Mouse (Mus musculus) gastrocnemius, postnatal 14 days (tissue): ENCODE data around the gene Gse1. TPM values are rescaled to one million over a fixed set of nuclear protein-coding genes. Genes with fewer than 3 reads are reported as not detected.

Experiments
- DNase-seq: peaks from one replicate; pipeline ENCODE4 v3.0.0; 2021; ENCODE audit warnings: mixed read lengths
- intact Hi-C: fragments of 180-260 bp; cut with DNase I; formaldehyde crosslinking; loops from one replicate; pipeline ENCODE4 v1.15.1; 2025; ENCODE audit warnings: low total_unique reads
- microRNA-seq, 2 experiments: library from miRNA; unstranded; fragments of <30 nt; microRNA quantifications; one replicate each; pipeline ENCODE4 v1.2.0; 2021
- total RNA-seq, 2 experiments: library from RNA; stranded (reverse); gene quantifications; 2 replicates each; pipeline ENCODE4 v1.2.3; 2021

Gse1 gene
- total RNA-seq, 2 experiments from 2014 or later, result 22.7 to 28.7 TPM

DNA sequence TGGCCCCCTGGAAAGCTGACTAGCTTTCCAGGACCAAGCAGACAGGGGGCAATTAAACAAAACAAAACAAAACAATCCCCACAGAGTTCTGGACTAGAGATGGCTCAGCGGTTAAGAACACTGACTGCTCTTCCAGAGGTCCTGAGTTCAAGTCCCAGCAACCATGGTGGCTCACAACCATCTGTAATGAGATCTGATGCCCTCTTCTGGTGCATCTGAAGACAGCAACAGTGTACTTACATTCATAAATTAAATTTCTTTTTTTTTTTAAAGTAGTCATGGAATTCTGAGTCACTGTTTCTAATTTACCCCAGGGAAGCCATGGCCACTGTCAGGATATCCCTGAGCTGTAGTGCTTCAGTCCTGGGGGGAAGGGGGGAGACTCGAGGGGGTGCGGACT is 386.2 kb downstream of the Gse1 start:
- DNase-seq, result no peak
- intact Hi-C loops, result no loop called here

DNA sequence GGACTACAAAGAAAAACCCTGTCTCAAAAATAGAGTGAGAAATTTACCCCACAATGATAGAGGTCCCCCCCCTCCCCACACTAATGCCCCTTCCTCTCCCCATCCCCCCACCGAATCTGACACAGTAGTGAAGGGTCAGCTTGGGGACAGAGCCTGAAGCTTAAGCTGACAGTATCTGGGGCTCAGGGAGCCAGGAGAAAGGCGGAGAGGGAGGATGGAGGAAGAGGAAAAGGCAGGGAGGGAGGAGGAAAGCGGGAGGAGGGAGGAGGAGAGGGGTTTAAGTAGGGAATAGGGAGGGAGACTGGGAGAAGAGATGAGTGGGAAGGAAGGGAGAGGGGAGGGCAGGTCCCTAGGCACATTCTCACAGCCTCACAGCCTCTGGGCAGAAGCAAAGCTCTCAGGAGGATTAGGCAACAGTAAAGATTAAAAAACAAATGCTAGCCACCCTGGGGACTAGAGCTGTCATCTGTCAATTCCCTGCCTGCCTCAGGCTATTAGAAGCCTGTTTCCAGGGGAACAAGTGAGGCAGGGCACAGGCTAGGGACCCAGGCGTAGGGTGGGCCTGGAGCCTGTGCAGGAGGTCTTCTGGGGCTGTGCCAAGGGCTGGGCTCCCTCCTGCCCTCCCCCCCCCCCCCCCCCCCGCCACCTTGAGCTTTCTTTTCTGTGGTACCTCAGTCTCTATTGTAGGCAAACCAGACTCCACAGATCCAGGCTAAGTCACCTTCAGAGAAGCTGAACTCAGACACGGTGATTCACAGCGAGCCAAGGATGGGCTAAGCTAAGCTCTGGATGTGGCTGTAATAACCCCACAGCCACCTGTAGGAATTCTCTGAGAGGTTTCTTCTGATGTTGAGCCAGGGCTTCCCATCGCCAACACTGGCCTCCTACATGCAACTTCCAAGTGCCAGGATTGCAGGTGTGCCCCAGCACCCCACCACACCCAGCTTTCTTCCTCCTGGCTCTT is 388.7 kb downstream of the Gse1 start:
- DNase-seq, result no peak
- intact Hi-C loops, result no loop called here

DNA sequence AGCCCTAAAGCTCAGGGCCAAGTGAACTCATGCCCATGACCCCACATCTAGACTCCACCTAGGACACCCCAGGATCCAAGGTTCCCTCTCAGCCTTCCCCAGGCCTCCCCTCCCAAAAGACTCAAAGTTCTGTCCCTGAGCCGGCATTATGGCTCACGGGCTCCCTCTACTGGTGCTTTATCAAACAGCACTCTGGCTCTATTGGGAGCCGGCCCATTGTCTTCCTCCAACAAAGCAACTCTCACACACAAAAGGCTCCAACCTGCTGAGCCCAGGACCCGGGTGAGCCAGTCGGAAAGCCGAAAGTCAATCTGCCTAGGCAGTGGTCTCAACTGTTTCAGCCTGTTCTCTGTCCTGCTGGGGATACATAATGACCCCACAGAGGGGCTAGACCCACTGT is 389.9 kb downstream of the Gse1 start:
- intact Hi-C loops, result no loop called here
- peak; percentile 63 for DNase-seq

DNA sequence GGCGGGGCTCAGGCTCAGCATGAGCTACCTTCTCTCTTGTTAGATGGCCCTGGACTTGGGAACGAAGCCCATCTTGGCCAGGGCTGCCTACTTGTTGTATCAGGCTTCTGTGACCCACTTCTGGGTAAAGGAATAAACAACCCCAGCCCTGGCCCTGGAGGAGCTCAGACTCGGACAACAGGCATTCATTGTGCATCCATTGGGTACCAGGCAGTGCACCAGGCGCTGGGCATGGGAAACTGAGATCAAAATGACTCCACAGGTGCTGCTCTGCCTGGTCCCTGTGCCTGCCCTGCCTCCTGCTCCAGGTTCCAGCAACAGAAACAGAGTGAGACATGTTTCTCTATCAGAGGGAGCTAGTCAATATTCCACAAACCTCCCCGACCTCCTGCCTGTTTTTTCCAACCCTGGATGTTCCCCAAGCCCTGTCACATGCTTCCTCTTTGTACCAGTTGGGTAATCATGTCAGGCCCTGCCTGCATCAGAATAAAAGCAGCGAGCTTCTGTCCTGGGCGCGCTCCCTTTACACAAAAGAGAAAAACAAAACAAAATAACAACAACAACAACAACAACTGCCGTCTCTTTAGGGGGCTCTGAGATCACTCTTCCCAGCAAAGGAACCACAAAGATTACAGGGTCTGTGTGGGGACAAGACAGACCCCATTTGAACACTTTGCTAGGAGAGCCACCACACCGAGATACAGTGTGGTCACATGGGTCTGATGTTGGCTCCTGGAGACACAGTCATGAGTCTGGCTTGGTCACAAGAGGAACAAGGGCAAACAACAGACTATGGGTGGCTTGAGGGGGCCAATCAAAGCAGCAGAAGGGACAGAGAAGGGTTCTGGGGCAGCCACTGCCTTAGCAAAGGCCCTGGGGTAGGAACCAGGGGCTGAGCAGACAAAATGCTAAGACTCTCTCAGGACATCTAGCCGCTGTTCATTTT is 391.3 kb downstream of the Gse1 start:
- intact Hi-C loops, result no loop called here

DNA sequence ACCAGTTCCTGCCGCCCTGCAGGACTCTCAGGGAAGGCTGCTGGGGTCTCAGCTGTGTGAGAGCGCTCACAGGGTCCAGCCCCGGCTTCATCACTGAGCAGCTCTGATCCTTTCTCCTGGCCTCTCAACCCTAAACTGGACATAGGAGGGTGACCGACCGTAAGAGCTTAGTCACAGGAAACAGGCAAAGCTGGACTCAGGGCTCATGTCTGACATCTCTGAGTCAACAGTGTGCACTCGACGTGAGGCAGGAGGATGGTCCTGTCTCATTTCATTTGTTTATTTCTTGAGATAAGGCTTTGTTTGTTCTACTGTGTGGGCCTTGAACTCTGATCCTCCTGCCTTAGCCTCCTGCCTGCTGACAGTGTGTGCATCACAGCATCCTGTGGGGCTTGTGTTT is 392.2 kb downstream of the Gse1 start:
- DNase-seq, result no peak
- intact Hi-C loops, result no loop called here

More for the DNA sequence above, 391.3 kb downstream of the Gse1 start:
- no peak for DNase-seq

DNA sequence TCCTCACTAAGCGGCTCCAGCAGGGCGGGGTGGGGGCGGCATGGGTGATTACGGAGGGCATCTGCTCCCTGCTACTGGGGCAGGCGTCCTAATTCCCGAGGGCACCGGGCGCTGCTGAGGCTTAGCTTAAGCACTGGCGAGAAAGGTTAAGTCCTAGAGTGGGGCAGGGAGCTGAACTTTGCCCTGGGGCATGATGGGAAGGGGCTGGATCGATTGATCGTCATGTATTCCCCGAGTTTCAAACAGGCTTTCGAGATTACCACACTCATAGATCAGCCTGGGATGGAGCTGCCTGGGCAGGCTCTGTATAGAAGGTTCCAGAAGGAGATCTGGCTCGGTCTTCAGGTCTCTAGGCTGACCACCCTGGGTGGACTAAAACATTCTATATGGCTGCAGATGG is 393.9 kb downstream of the Gse1 start:
- intact Hi-C loops, result no loop called here
- DNase-seq, result no peak

DNA sequence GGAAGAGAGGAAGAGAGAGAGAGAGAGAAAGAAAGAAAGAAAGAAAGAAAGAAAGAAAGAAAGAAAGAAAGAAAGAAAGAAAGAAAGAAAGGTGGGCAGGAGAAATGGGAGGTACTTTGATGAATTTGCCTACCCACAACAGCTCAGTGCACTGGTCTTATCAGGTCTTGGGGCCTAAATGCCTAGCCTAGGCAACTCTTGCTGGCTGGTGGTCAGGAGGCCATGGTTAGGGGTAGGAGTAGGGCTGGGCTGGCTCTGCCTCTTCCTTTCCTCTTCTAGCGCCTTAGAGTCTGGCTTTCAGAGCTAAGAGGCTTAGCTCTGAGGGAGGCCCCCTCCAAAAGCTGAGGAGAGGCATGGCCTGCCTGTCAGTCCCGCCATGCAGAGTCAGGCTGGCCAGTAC is 395.4 kb downstream of the Gse1 start:
- intact Hi-C loops, result no loop called here
- DNase-seq, result no peak

DNA sequence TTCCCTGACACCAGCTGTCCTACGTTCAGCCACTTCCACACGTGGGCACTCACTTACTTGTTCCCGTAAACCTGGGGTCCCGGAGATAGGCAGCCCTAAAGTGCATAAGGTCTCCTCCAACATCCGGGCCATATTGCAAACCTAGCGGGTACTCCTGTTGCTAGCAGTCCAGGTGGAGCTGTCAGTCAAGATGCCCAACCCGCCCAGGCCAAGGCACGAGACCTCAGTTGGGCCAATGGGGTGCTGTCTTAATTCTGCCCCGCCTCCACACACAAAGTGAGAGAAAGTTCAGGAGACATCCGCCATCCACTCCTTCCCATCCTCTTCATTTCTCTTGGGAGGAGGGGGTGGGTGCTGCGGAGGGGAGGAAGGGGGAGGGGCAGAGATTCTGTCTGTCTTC is 398.2 kb downstream of the Gse1 start:
- DNase-seq, result no peak

DNA sequence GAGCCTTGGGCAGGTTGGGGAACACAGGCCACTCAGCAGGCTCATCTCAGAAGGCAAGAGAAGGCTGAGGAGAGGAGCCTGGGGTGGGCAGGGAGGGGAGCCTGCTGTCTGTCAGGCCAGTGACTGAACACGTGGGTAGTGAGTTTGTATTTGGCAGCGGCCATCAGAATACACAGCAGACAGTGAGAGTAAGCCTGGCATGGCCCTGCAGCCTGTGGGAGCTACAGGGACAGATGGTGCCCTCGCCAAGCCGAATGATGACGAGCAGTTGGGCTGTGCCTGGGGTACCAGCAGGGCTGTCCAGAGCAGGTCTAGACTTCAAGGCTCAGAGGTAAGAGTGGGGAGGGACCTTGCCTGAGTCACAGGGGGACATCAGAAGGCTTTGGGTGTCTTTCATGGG is 399.0 kb downstream of the Gse1 start:
- DNase-seq, result no peak
- intact Hi-C loops, result no loop called here

More for the DNA sequence above, 398.2 kb downstream of the Gse1 start:
- intact Hi-C loops, result no loop called here

DNA sequence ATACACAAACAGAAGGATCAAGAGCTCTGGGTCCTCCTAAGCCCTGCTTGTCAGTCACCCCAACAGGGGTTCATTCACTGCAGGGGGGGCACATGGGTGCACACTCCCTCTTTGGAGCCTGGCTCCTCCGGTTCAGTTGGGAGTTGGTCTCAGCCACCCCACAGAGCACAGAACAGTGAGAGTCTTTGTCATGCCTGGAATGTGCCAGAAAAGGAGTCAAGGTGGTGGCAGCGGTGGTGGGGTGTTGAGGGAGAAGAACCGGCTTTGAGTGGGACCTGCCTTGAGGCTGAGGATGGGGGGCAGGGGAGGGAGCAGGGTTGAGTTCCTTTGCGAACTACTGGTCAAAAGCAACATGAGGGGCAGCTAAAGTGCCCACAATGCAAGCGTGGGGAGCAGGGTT is 401.8 kb downstream of the Gse1 start:
- intact Hi-C loops, result no loop called here
- no peak for DNase-seq

DNA sequence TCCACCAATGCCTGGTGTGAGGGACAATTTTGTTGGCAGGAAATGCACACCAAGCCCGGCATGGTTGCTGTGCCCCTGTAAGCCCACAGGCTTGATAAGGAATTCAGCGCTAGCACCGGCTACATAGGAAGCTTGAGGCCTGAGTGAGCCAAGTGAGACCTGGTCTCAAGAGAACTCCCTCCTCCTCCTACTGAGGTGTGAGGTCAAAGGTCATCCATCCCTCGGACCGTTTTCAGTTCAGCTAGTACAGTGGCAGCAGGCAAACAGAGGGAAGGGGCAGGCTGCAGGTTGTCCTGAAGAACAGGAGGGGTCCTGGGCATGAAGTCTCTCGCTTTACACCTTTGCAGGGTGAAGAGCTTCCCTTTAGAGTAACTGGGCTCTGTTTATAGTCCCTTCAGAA is 402.6 kb downstream of the Gse1 start:
- intact Hi-C loops, result no loop called here
- DNase-seq, result no peak

Small RNA genes lying within 50 kb of the gene (microRNA-seq; reads per million reads assigned to microRNA genes)
- 0 reads per million in 2 experiments for gene Gm22715
- gene Mir7687, result 0.32 to 1.0 reads per million in 2 experiments

Other genes with a start within 250 kb of the Gse1 start
- 1 to 10 TPM; 5.7 to 5.9 TPM for gene Crispld2, start 236.0 kb upstream of the Gse1 start, total RNA-seq
- 10 to 100 TPM; 21.0 to 21.2 TPM for gene Zdhhc7, start 127.0 kb upstream of the Gse1 start, total RNA-seq
- gene 6430548M08Rik, start 114.3 kb upstream of the Gse1 start, total RNA-seq, result 10 to 100 TPM; 16.7 to 20.3 TPM
- not detected for gene Fam92b, start 51.0 kb upstream of the Gse1 start, total RNA-seq